Mouse (Mus musculus) T-cell, adult 2 months (primary cell): ENCODE data around the gene Mrps24.

Experiments
- DNase-seq: peaks from one replicate; pipeline ENCODE4 v3.0.0; 2022; ENCODE audit warnings: low spot score

Mrps24 gene

DNA sequence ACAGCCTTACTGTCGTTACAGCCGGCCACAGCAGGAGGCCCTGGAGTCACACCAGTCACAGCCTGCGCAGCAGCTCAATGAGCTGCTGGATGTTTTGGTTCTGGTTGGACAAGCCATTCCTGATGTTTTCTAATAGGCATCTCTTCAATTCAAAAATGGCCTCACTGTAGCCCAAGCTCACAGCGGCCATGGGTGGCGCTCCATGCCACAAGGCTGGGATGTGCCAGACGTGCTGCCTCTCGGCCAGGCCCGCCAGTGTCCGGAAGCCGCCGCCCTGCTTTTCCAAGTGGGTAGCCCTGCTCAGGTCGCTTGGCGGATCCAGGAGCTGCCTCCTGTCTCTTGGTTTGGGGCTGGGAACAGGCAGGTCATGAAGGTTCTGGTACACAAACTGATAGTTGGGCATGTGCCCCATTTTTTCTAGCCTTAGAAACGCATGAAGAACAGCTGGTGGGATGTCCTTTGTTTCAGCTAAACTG lies at the start of gene Mrps24:
Gene Mrps24, minus strand, starts transcription at position 51 of the 476 bp plus-strand sequence.
- no peak for DNase-seq

DNA sequence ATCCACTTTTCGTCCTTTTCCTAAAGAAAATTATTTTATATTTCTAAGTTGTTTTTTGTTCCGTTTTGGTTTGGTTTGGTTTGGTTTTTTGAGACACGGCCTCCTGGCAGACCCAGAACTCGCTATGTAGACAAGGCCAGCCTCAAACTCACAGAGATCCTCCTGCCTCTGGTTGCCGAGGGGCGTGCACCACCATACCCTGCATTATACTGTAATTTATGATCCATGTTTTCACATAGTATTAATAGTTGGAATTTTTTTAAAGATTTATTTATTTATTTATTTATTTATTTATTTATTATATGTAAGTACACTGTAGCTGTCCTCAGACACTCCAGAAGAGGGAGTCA lies 47.1 kb upstream of the Mrps24 start:
- no peak for DNase-seq

- DNase-seq, result peak; percentile 95
These were observed 46.5 kb upstream of the Mrps24 start, which contains the start of gene Urgcp for GRCm38 (mm10) chr11:5761820-5762632. Gene Urgcp (minus strand): TSS chr11:5762376.

GRCm38 (mm10) chr11:5753755-5754154 lies 38.3 kb upstream of the Mrps24 start:
- no peak for DNase-seq

- DNase-seq, result no peak
These were observed 29.5 kb upstream of the Mrps24 start for GRCm38 (mm10) chr11:5744951-5745350.

- no peak for DNase-seq
These were observed 26.6 kb upstream of the Mrps24 start for GRCm38 (mm10) chr11:5742106-5742505.

GRCm38 (mm10) chr11:5740965-5741627 lies 25.6 kb upstream of the Mrps24 start:
- peak; percentile 81 for DNase-seq

- no peak for DNase-seq
These were observed 25.1 kb upstream of the Mrps24 start for GRCm38 (mm10) chr11:5740599-5740964.

GRCm38 (mm10) chr11:5739846-5740245 lies 24.4 kb upstream of the Mrps24 start:
- no peak for DNase-seq

DNA sequence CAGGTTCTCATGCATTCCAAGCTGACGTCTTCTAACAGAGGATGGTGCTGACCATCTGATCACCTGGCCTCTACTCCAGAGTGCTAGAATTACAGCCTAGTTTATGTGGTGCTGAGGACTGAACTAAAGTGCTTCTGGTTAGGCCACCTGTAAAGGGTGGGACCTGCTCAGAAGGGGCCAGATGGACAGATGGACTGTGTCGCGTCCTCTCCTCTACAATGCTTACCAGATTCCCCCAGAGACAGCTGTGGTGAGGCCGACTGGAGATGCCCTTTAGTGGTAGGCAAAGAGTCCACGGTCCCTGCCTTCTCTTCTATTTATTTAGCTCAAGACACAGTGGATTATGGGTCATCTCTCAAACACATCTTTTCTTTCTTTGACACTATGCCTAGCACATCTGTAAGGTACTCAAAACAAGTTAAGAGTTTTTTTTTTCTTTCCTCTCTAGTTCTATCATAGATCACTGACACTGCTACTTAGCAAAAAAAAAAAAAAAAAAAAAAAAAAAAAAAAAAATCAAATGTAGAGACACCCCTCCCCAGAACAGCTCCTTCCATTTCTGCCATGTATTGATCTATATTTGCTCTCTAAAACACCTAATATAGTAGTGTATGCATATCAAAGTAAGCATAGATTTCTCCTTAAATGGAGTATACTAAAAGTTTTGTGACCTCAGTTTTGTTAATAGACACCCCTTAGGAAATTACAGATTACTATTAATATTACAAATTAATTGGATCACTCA lies 23.6 kb upstream of the Mrps24 start:
- DNase-seq, result no peak

DNA sequence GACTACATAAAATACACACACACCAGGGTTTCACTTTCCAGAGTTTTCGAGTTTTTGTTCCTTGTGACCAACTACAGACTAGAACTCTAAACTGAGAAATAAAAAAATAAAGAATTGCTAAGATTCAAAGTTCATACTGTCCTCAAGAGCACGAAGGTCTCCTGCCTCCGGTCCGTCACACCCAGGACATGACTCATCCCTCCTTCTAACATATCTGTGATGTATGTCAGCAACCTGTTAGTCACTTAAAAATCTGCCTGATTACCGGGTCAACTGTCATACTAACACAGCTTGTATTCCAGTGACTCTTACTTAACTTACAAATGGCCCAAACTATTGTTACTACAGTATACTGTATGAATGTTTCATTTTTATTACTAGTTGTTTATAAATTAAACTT lies 21.7 kb upstream of the Mrps24 start:
- no peak for DNase-seq

DNA sequence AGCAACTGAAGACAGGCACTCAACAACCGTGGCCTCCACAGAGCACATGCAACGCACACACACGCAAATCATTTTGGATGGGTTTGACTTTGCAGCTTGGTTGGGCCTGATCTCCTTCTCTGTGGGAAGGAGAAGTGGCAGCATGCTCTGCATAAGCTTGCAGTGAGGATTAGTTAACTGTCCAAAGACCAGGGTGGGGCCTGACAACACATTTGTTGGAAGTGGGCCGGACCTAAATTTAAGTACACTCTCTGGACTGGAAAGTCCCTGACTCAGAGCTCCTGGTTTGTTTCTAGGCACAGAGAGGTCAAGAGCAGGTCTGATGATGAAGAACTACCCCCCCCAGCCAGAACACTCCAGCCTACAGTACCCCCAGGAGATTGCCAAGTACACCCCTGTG lies 18.8 kb upstream of the Mrps24 start:
- DNase-seq, result no peak

DNA sequence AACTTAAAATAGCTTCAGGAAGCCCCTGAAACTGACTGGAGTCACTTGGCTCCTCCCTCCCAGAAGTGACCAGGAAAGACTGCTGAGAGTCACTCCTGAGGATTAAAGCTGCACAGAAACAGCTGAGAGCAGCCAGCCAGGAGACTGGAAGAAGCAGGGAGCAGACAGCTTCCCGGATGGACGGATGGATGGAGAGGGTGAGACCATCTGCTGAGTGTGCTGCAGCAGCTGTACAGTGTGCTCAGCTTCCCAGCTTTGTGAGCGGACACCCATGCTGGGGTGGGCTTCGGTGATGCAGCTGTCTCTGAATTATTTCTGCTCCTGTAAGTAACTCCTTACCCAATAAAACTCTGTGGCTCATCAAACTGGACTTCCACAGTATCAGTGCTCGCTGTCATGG lies 16.9 kb upstream of the Mrps24 start:
- DNase-seq, result no peak

DNA sequence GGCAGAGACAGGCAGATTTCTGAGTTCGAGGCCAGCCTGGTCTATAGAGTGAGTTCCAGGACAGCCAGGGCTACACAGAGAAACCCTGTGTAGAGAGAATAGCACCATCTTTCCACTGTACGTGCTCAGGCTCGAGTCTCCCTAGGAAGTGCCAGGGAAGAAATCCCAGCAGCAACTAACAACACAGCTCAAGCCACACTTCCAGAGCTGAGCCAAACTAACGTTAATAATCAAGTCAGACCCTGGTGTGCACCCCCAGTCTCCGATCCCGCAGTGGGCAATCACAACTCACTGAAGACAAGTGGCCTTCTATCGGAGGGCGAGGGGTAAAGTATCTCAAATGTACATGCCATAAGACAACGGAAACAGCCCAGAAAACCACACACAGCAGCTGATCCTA lies 14.1 kb upstream of the Mrps24 start:
- no peak for DNase-seq

DNA sequence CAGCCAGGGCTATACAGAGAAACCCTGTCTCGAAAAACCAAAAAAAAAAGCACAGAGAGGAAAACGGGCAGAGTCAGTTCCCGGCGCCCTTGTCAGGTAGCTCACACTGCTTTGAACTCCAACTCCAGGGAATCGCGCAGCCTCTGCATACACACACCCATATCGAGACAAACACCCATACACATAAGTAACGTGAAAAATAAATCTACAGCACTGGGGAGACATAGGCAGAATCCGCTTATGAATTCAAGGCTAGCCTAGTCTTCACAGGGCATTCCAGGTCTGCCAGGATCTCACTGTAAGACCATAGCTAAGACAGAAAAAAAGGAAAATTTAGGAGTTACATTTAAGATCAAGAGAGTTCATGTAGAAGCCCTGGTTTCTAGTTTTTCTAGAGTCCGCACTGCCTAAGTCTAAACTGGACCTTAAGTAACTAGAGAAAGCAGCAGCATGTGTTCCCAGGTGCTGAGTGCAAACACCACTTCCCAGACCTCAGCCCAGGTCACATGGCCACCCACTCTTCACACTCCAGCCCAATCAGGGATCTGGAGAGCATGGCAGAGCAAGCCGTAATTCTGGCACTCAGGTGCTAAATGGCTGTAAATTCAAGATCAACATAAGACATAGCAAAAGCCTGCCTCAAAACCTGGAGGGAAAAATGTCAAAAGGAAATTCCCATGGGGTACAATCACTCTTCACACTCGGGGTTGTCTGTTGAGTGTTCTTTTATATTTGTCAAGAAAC lies 3.3 kb upstream of the Mrps24 start:
- DNase-seq, result no peak

- DNase-seq, result no peak
These were observed 1.6 kb upstream of the Mrps24 start for GRCm38 (mm10) chr11:5716938-5717705.

DNA sequence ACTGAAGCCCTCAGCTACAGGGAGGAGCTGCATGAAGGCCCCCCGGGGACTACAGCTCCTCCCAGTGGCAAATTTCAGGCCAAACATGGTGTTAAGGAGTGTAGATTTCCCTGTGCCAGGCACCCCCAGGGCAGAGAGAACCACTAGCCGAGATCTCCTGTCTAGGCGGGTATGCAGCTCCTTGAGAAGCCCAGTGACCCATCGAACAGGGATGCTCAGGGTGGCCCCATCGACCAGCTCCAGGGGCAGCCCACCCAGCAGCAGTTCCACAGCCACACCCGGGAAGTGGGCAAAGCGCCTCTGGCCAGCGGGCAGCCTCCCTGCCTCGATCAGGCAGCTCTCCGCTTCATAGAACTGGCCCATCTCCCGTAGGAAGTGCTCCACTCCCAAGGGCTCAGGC lies 766 bp upstream of the Mrps24 start:
- no peak for DNase-seq

GRCm38 (mm10) chr11:5715179-5715578 lies 301 bp downstream of the Mrps24 start:
- DNase-seq, result no peak

GRCm38 (mm10) chr11:5707530-5708353 lies 7.7 kb downstream of the Mrps24 start:
- peak; percentile 84 for DNase-seq

DNA sequence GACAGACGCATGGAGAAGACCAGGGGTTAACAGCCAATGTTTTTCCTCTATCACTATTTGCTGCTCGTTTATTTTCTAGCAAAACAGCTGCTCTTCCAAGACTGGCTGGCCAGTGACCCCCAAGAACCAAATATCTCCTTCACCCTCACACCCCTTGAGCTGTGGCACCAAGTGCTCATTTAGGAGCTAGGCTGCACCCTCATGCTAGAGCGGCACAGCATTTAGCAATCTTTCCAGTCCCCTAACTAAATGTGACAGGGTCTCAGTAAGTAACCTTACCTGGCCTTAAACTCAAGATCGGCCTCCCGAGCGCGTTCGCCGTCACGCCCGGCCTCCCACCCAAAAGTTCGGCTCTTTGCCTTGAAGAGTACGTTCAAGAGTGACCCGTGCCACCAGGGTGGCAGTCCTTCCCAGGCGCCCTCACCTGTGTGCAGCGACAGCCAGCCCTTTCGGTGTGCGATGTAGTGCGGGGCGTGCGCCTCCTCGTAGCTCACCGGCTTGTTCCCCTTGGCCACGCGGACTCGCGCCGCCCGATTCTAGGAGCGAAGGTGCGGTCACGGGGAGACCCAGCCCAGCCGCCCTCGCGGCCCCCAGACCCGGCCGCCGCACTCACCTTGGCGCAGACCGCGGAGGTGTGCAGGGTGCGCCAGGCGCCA lies 8.5 kb downstream of the Mrps24 start:
- peak; percentile 43 for DNase-seq
